ENCODE assay signal across 26 mouse cellular contexts in genomic region chr14:116169129-116169528, GRCm38 (mm10).
DNase-seq lines count a peak whose midpoint lies in the region; ATAC-seq lines count a peak whose summit lies in the region.
"Had no signal": no experiment of that assay in that cellular context is flagged by ENCODE, and none has a peak within 500 bp of the region (broad histone marks: within the 10 kb centered on the region; RNA-seq: fewer than 3 reads in every experiment).

No protein-coding gene starts in this region.

- peak; percentile 33; the same call in 1 of the 2 replicates for ATAC-seq in forebrain, embryonic 13.5 days
- ATAC-seq in forebrain, embryonic 16.5 days = no peak; the same call in 1 of the 2 replicates
- ATAC-seq in neural tube, embryonic 14.5 days (ENCODE audit: low read depth) = peak; percentile 80
- ATAC-seq in neural tube, embryonic 15.5 days (ENCODE audit: low FRiP score) = no peak; the same call in 1 of the 2 replicates
- ATAC-seq: intestine, embryonic 16.5 days; lung, postnatal 0 days had no signal

- no peak overlapping the region for H3K4me3 ChIP-seq in forebrain, embryonic 13.5 days
- no peak overlapping the region for H3K4me3 ChIP-seq in forebrain, embryonic 16.5 days (replicated peaks; ENCODE audit: low read length)
- no peak overlapping the region for H3K4me3 ChIP-seq in neural tube, embryonic 14.5 days (ENCODE audit: low read depth, low read length)
- no peak overlapping the region for H3K4me3 ChIP-seq in neural tube, embryonic 15.5 days (replicated peaks)
- H3K4me3 ChIP-seq: embryonic facial prominence, embryonic 15.5 days; limb, embryonic 10.5 days; limb, embryonic 15.5 days; liver, embryonic 13.5 days; megakaryocyte, embryonic 14.5 days had no signal

- H3K27ac ChIP-seq in forebrain, embryonic 13.5 days = no peak overlapping the region
- H3K27ac ChIP-seq in forebrain, embryonic 16.5 days (ENCODE audit: low read length) = no peak overlapping the region
- H3K27ac ChIP-seq in neural tube, embryonic 14.5 days (ENCODE audit: low read depth, low read length) = no peak overlapping the region
- no peak overlapping the region for H3K27ac ChIP-seq in neural tube, embryonic 15.5 days (replicated peaks)
- H3K27ac ChIP-seq: embryonic facial prominence, embryonic 15.5 days; kidney, postnatal 0 days; limb, embryonic 10.5 days; limb, embryonic 15.5 days; liver, embryonic 13.5 days had no signal

- no peaks in the 10 kb centered on the region for H3K27me3 ChIP-seq in forebrain, embryonic 13.5 days
- no peaks in the 10 kb centered on the region for H3K27me3 ChIP-seq in forebrain, embryonic 16.5 days (replicated peaks; ENCODE audit: control insufficient read depth, insufficient read depth, low read length)
- H3K27me3 ChIP-seq in neural tube, embryonic 14.5 days (ENCODE audit: control insufficient read depth, insufficient read depth, low read length) = no peaks in the 10 kb centered on the region
- no peaks in the 10 kb centered on the region for H3K27me3 ChIP-seq in neural tube, embryonic 15.5 days (replicated peaks)
- H3K27me3 ChIP-seq: embryonic facial prominence, embryonic 15.5 days; limb, embryonic 15.5 days; liver, embryonic 13.5 days; megakaryocyte, embryonic 14.5 days had no signal

- H3K4me1 ChIP-seq in forebrain, embryonic 13.5 days = 0 out of 2 replicates have a peak, but pooled peaks cover 4% of the 10 kb centered on the region
- H3K4me1 ChIP-seq in forebrain, embryonic 16.5 days (replicated peaks; ENCODE audit: control insufficient read depth, insufficient read depth, low read length) = no peaks in the 10 kb centered on the region; the same call in 1 of the 2 replicates
- no peaks in the 10 kb centered on the region for H3K4me1 ChIP-seq in neural tube, embryonic 14.5 days (ENCODE audit: control insufficient read depth, insufficient read depth, low read length)
- no peaks in the 10 kb centered on the region for H3K4me1 ChIP-seq in neural tube, embryonic 15.5 days
- H3K4me1 ChIP-seq: embryonic facial prominence, embryonic 15.5 days; limb, embryonic 15.5 days; liver, embryonic 13.5 days; megakaryocyte, embryonic 14.5 days had no signal

- H3K4me2 ChIP-seq in forebrain, embryonic 13.5 days = no peak overlapping the region
- H3K4me2 ChIP-seq in forebrain, embryonic 16.5 days (ENCODE audit: low read length) = no peak overlapping the region
- no peak overlapping the region for H3K4me2 ChIP-seq in neural tube, embryonic 14.5 days (ENCODE audit: low read depth, low read length)
- no peak overlapping the region for H3K4me2 ChIP-seq in neural tube, embryonic 15.5 days
- H3K4me2 ChIP-seq: embryonic facial prominence, embryonic 15.5 days; limb, embryonic 15.5 days; liver, embryonic 13.5 days had no signal

- WGBS in forebrain, embryonic 13.5 days = 65% methylated on average over 5 of the region's 5 CpGs
- WGBS in forebrain, embryonic 16.5 days = 57% methylated on average over 5 of the region's 5 CpGs
- WGBS in neural tube, embryonic 14.5 days = 45% methylated on average over 5 of the region's 5 CpGs
- WGBS in neural tube, embryonic 15.5 days = 51% methylated on average over 5 of the region's 5 CpGs

- no peak overlapping the region for H3K9ac ChIP-seq in forebrain, embryonic 13.5 days
- H3K9ac ChIP-seq in forebrain, embryonic 16.5 days (replicated peaks; ENCODE audit: low read depth, low read length) = no peak overlapping the region
- H3K9ac ChIP-seq in neural tube, embryonic 14.5 days (replicated peaks; ENCODE audit: low read depth, low read length) = no peak overlapping the region
- H3K9ac ChIP-seq in neural tube, embryonic 15.5 days (replicated peaks) = no peak overlapping the region
- H3K9ac ChIP-seq: embryonic facial prominence, embryonic 15.5 days; limb, embryonic 15.5 days; liver, embryonic 13.5 days had no signal

- DNase-seq in left cerebral cortex, postnatal 4 days = peak; percentile 2
- DNase-seq in left cerebral cortex, adult 8-10 months (ENCODE audit: low spot score in 2 of 2) = no peak
- DNase-seq in ovary, postnatal 36 days (ENCODE audit: low spot score) = no peak
- DNase-seq: adrenal gland, postnatal 25 days; B cell, adult 2 months; cerebellum, adult 8-10 months; gastrocnemius, postnatal 10 days; heart, postnatal 14 days; kidney, adult 8-10 months; kidney, postnatal 4 days; liver, embryonic 13.5 days; lung, adult 18-20 months; lung, postnatal 4 days; right cerebral cortex, postnatal 14 days; thymus, postnatal 4 days had no signal

- no peaks in the 10 kb centered on the region for H3K9me3 ChIP-seq in forebrain, embryonic 13.5 days (replicated peaks)
- H3K9me3 ChIP-seq in forebrain, embryonic 16.5 days (ENCODE audit: control insufficient read depth, low read length) = no peaks in the 10 kb centered on the region
- no peaks in the 10 kb centered on the region for H3K9me3 ChIP-seq in neural tube, embryonic 14.5 days (ENCODE audit: control insufficient read depth, low read length)
- H3K9me3 ChIP-seq in neural tube, embryonic 15.5 days (replicated peaks) = no peaks in the 10 kb centered on the region
- H3K9me3 ChIP-seq: embryonic facial prominence, embryonic 15.5 days; limb, embryonic 10.5 days; limb, embryonic 15.5 days; liver, embryonic 13.5 days had no signal

- no peaks in the 10 kb centered on the region for H3K36me3 ChIP-seq in forebrain, embryonic 13.5 days (ENCODE audit: poor library complexity, severe bottlenecking)
- H3K36me3 ChIP-seq in forebrain, embryonic 16.5 days (ENCODE audit: control insufficient read depth, insufficient read depth) = no peaks in the 10 kb centered on the region
- H3K36me3 ChIP-seq in neural tube, embryonic 14.5 days (ENCODE audit: control insufficient read depth, insufficient read depth, low read length) = no peaks in the 10 kb centered on the region
- no peaks in the 10 kb centered on the region for H3K36me3 ChIP-seq in neural tube, embryonic 15.5 days
- H3K36me3 ChIP-seq: embryonic facial prominence, embryonic 15.5 days; limb, embryonic 10.5 days; limb, embryonic 15.5 days; liver, embryonic 13.5 days had no signal

- intact Hi-C loops in left cerebral cortex, postnatal 4 days (cut with DNase I) = no loop called here

Comparison
In these comparisons a context has a peak if more than half of its experiments do, and no peak if none do; other contexts are left out.
1. ATAC-seq: peak in forebrain, embryonic 13.5 days (single experiment) and neural tube, embryonic 14.5 days (single experiment); none in forebrain, embryonic 16.5 days (single experiment) and neural tube, embryonic 15.5 days (single experiment).